Mouse (Mus musculus) neural tube, embryonic 11.5 days (tissue): ENCODE measurements around the gene Atxn1. TPM values are rescaled to one million over a fixed set of nuclear protein-coding genes. Genes with fewer than 3 reads are reported as not detected.
A peak's percentile ranks its signal among the peaks of the same experiment; 100 is the strongest.

ENCODE experiments used
- ATAC-seq: fragments of 200-750 bp; cut with Nextera tagmentation; 2 replicates; pipeline ENCODE4 v1.8.0; 2017; ENCODE audit warnings: moderate number of reproducible peaks, mild to moderate bottlenecking, moderate TSS enrichment, moderate library complexity; ENCODE audit not compliant: insufficient read depth, low FRiP score, low TSS enrichment
- DNase-seq: peaks from one replicate; pipeline ENCODE4 v3.0.0-alpha.2; 2015; ENCODE audit warnings: low spot score
- H3K27ac ChIP-seq: fragments of 300-500 bp; sonication (generic); 2 replicates; pipeline ENCODE4 v1.5.1; 2014; ENCODE audit warnings: low read depth, mild to moderate bottlenecking, low read length
- H3K27me3 ChIP-seq: fragments of 300-500 bp; sonication (generic); 2 replicates; pipeline ENCODE4 v1.6.1; 2014; ENCODE audit warnings: mild to moderate bottlenecking, low read length, mixed read lengths; ENCODE audit not compliant: control insufficient read depth, insufficient read depth
- H3K36me3 ChIP-seq: fragments of 300-500 bp; sonication (generic); 2 replicates; pipeline ENCODE4 v1.6.1; 2014; ENCODE audit warnings: mild to moderate bottlenecking, low read length, moderate library complexity, mixed read lengths; ENCODE audit not compliant: control insufficient read depth, insufficient read depth
- H3K4me1 ChIP-seq: fragments of 300-500 bp; sonication (generic); 2 replicates; pipeline ENCODE4 v1.6.1; 2014; ENCODE audit warnings: low read length, mixed read lengths; ENCODE audit not compliant: control insufficient read depth, insufficient read depth
- H3K4me2 ChIP-seq: fragments of 300-500 bp; sonication (generic); 2 replicates; pipeline ENCODE4 v1.6.1; 2014; ENCODE audit warnings: low read depth, mild to moderate bottlenecking, moderate library complexity
- H3K4me3 ChIP-seq: fragments of 300-500 bp; sonication (generic); 2 replicates; pipeline ENCODE4 v1.5.1; 2014; ENCODE audit warnings: low read depth, low read length
- H3K9ac ChIP-seq: fragments of 300-500 bp; sonication (generic); 2 replicates; pipeline ENCODE4 v1.6.1; 2014; ENCODE audit warnings: mild to moderate bottlenecking, low read length
- H3K9me3 ChIP-seq: fragments of 300-500 bp; sonication (generic); 2 replicates; pipeline ENCODE4 v1.6.1; 2016; ENCODE audit warnings: low read length; ENCODE audit not compliant: control insufficient read depth
- WGBS: fragments of 180-500 bp; shearing (Covaris S2); extraction: QIAGEN DNeasy Blood & Tissue Kit; methylation state at CpG from one replicate; pipeline ENCODE4 v1.1.7; 2014; 5-methylcytosine and 5-hydroxymethylcytosine counted together
- polyA plus RNA-seq: library from polyadenylated mRNA; unstranded; fragments of >200 nt; fragmentation: Nextera tagmentation; extraction: Ambion mirVana; gene quantifications from 2 replicates; pipeline ENCODE4 v1.2.1, GENCODE M21; 2014

Atxn1 gene
- polyA plus RNA-seq, 1 experiment from 2014 or later, result 1.1 TPM

DNA sequence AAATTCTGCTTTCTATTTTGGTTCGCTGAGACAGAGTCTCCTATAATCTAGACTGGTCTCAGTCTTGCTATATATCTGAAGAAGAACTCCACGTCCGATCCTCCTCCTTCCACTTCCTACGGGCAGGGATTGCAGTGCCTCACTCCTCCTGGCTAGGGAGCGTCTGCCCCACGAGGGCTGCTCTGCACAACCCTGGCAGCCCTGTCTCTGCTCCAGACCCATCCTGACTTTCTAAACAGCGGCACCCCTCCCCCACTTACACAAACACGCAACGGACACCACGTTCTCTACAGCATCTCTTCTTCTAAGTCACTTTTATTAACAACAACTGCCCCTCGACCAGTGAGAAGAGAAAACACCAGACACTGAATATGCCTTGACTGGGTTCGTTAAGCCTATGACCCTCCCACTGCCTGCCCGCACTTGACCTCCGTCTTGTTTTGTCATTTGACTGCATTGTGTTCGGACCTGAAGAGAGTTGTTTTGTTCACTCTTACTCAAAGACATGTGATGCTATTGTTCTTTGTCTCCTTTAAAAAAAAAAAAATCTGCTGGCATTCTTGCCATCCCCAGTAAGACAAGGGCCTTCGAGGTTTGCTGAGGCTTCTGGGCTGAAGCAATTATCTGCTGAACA, 154.9 kb downstream of the Atxn1 start:
- Histone ChIP-seq H3K27me3 (no peaks in the 10 kb centered on the region), H3K9me3 (no peaks in the 10 kb centered on the region), H3K27ac (0 out of 2 replicates have a peak overlapping the region, but pooled peaks have one; percentile 14), H3K9ac (no peak overlapping the region), H3K4me1 (peaks cover 8% of the 10 kb centered on the region), H3K4me3 (no peak overlapping the region), H3K4me2 (no peak overlapping the region), H3K36me3 (no peaks in the 10 kb centered on the region)
- DNase-seq (no peak), ATAC-seq (no peak)
- WGBS, result 42% methylated on average over 16 of the region's 16 CpGs

GRCm38 (mm10) chr13:45807593-45808043, 157.2 kb downstream of the Atxn1 start:
- no peak for ATAC-seq
- H3K36me3 ChIP-seq, result no peaks in the 10 kb centered on the region
- H3K9me3 ChIP-seq, result no peaks in the 10 kb centered on the region
- DNase-seq, result peak; percentile 52
- 36% methylated on average over 18 of the region's 18 CpGs for WGBS
- H3K9ac ChIP-seq, result no peak overlapping the region
- peaks cover 8% of the 10 kb centered on the region for H3K4me1 ChIP-seq
- H3K4me3 ChIP-seq, result peak overlapping the region; percentile 8; the same call in 1 of the 2 replicates
- H3K27ac ChIP-seq, result no peak overlapping the region
- H3K27me3 ChIP-seq, result no peaks in the 10 kb centered on the region
- peak overlapping the region; percentile 25 for H3K4me2 ChIP-seq

- ATAC-seq (no peak), DNase-seq (no peak)
- H3K9me3 ChIP-seq, result no peaks in the 10 kb centered on the region
- peak overlapping the region; percentile 25 for H3K4me2 ChIP-seq
- no peak overlapping the region for H3K9ac ChIP-seq
- no peak overlapping the region for H3K27ac ChIP-seq
- no peaks in the 10 kb centered on the region for H3K27me3 ChIP-seq
- peaks cover 8% of the 10 kb centered on the region for H3K4me1 ChIP-seq
- H3K36me3 ChIP-seq, result no peaks in the 10 kb centered on the region
- WGBS, result 50% methylated on average over 18 of the region's 18 CpGs
- H3K4me3 ChIP-seq, result peak overlapping the region; percentile 8; the same call in 1 of the 2 replicates
Observed at GRCm38 (mm10) chr13:45806600-45807525, 157.9 kb downstream of the Atxn1 start.

GRCm38 (mm10) chr13:45805915-45806599, 158.8 kb downstream of the Atxn1 start:
- H3K27ac ChIP-seq, result no peak overlapping the region
- peaks cover 8% of the 10 kb centered on the region for H3K4me1 ChIP-seq
- H3K9ac ChIP-seq, result no peak overlapping the region
- DNase-seq, result no peak
- no peak for ATAC-seq
- H3K9me3 ChIP-seq, result no peaks in the 10 kb centered on the region
- no peak overlapping the region for H3K4me2 ChIP-seq
- H3K4me3 ChIP-seq, result no peak overlapping the region
- H3K27me3 ChIP-seq, result no peaks in the 10 kb centered on the region
- H3K36me3 ChIP-seq, result no peaks in the 10 kb centered on the region
- 49% methylated on average over 9 of the region's 9 CpGs for WGBS

DNA sequence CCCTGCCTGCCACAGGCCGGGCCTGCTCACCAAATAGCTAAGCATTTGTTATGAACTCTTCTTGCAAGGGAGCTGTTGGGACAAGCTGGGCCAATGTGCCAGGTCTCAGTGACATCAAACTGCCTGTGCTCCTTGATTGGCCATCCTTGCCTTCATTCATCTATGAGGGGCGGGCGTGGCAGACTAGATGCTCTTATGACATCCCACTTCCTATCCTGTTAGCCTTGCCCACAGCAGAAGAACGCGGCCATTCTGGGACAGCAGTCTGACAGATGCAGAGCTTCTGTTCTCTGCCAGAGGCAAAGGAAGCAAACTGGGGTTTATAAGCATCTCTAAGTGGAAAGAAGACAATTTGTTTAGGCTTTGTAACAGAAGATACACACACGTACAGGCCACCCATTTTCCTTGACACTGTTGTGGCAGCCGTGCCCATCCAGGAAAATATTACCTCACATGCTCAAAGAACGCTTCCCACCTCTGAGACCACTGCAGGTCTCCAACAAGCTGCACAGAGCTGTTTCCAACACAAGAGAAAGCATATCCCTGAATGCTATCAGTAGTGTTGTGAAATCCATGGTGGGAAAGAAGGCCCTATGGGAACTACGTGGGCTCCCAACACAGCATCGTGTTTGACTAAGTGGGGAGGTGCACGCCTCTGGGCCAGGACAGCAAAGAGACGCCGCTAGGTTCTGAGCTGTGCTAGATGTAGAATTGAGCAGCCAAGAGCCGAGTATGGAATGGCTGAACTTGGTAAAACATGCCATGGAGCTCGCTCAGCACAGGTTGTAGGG, 162.0 kb downstream of the Atxn1 start:
- no peak overlapping the region for H3K4me2 ChIP-seq
- WGBS, result 92% methylated on average over 15 of the region's 15 CpGs
- ATAC-seq (no peak), DNase-seq (no peak)
- H3K9ac ChIP-seq, result no peak overlapping the region
- H3K9me3 ChIP-seq, result no peaks in the 10 kb centered on the region
- no peaks in the 10 kb centered on the region for H3K27me3 ChIP-seq
- no peak overlapping the region for H3K4me3 ChIP-seq
- H3K27ac ChIP-seq, result no peak overlapping the region
- no peaks in the 10 kb centered on the region for H3K36me3 ChIP-seq
- no peaks in the 10 kb centered on the region for H3K4me1 ChIP-seq

DNA sequence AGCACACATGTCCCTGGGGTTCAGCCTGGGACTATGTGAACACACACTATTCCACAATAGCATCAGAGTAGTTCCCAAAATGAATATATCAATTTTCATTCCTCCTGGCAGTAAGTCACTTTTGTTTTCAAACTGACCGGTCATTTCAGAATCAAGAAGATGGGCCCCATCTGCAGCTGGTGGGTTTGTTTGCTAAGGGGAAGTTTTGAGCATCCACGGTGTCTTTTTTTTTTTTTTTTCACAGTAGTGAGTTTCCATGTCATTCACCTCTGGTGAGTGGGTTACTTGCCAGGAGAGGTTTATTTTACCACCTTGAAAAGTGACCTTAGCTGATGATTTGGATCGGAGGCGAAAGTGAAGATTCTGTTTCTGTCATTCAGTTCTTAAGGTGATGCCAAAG, 166.6 kb downstream of the Atxn1 start:
- no peak overlapping the region for H3K4me3 ChIP-seq
- no peak overlapping the region for H3K27ac ChIP-seq
- no peaks in the 10 kb centered on the region for H3K9me3 ChIP-seq
- H3K4me1 ChIP-seq, result no peaks in the 10 kb centered on the region
- DNase-seq, result no peak
- no peaks in the 10 kb centered on the region for H3K27me3 ChIP-seq
- no peak overlapping the region for H3K9ac ChIP-seq
- no peaks in the 10 kb centered on the region for H3K36me3 ChIP-seq
- no peak overlapping the region for H3K4me2 ChIP-seq
- no peak for ATAC-seq
- WGBS, result 94% methylated on average over 4 of the region's 4 CpGs

GRCm38 (mm10) chr13:45797696-45798095, 167.1 kb downstream of the Atxn1 start:
- Histone ChIP-seq H3K4me2 (no peak overlapping the region), H3K27me3 (no peaks in the 10 kb centered on the region), H3K36me3 (no peaks in the 10 kb centered on the region), H3K27ac (no peak overlapping the region), H3K4me3 (no peak overlapping the region), H3K9ac (no peak overlapping the region), H3K9me3 (no peaks in the 10 kb centered on the region), H3K4me1 (no peaks in the 10 kb centered on the region)
- no peak for DNase-seq
- WGBS, result 89% methylated on average over 6 of the region's 6 CpGs
- ATAC-seq, result no peak

- Histone ChIP-seq H3K4me3 (no peak overlapping the region), H3K27ac (no peak overlapping the region), H3K27me3 (no peaks in the 10 kb centered on the region), H3K9ac (no peak overlapping the region), H3K4me2 (no peak overlapping the region), H3K9me3 (no peaks in the 10 kb centered on the region), H3K4me1 (no peaks in the 10 kb centered on the region), H3K36me3 (no peaks in the 10 kb centered on the region)
- 84% methylated on average over 6 of the region's 6 CpGs for WGBS
- no peak for DNase-seq
- ATAC-seq, result no peak
Observed at GRCm38 (mm10) chr13:45796286-45796685, 168.5 kb downstream of the Atxn1 start.
